Mouse (Mus musculus) adrenal gland, adult 8-10 months (tissue): ENCODE measurements around the gene Oaz1. TPM values are rescaled to one million over a fixed set of nuclear protein-coding genes. Genes with fewer than 3 reads are reported as not detected.

ENCODE experiments used
- DNase-seq: peaks from one replicate; pipeline ENCODE4 v3.0.0; 2022
- total RNA-seq, 4 experiments: library from RNA; stranded (reverse); gene quantifications; 2 replicates each; pipeline ENCODE4 v1.2.4; 2022

Gene Oaz1
- 1,000 to 10,000 TPM in 1 of 4 experiments, 100 to 1,000 TPM in 3; 825 to 1,012 (median 923) TPM for total RNA-seq

DNA sequence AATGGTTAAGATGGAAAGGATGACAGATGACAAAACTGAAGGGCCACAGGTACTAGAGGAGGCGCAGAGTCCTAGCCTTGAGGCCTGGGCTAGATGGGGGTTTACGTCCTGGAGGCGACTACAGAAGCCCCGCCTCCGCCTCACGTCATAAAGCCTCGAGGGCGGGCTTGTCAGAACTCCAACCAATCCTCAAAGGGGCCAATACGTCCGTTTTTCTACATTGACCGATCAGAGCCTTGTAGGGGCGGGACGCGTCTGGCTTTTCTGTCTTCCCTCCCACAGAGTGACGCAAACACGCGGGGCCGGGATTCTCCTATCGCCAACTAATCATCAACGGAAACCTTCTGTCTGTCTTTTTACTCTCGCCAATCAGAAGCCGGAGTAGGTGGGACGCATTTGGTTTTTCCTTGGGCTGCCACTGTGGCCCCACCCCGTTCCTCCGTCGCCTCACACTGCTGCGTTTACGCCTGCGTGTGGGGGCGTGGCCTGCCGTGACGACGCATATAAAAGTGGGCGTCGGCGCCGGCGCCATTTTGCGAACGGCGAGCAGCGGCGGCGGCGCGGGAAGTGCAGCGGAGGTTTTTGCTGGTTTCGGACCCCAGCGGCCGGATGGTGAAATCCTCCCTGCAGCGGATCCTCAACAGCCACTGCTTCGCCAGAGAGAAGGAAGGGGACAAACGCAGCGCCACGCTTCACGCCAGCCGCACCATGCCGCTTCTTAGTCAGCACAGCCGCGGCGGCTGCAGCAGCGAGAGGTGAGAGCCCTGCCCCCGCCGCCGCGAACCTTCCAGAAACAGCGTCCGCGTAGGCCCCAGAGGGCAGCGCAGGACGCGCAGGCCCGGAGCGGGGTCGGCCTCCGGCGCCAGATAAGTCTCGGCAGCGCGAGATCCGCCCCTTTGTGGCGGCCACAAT lies at the start of gene Oaz1:
Gene Oaz1 (plus strand): TSS at position 506 of the 912 bp plus-strand sequence.
- peak; percentile 100 for DNase-seq

DNA sequence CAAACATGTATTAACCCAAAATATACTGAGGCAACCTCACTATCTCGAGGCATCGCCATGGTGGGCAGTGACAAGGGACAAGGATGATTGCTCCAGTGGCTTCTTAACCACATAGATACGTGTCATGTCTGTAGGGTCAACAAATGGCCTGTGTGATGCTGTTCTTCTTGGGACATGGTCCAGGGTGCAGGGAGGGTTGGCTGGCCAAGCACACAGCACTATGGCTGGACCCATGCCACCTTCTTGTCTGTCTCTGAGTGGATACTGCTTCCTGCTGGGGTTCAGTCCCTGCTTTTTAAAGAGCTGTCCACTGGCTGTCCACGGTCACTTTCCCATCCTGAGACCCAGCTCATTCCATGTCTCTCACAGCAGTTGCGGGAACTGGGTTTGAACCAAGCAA lies 49.3 kb upstream of the Oaz1 start:
- DNase-seq: no peak

DNA sequence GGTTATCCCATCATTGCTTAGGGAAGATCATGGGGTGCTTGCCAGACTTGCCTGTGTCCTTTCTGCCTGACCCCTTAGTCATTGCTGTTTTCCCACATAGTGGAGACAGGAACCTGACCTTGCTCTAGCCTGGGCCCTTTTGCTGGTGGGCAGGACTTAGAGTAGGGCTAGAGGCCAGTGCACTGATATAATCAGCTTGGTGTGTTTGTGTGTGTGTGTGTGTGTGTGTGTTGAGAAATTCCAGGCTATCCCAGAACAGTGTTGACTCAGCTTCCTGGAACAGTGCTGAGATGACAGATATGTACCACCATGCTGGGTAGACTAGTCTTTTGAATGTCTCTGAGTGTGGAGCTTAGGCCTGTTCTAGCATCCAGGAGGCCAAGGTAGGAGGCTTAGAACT lies 46.9 kb upstream of the Oaz1 start:
- peak; percentile 65 for DNase-seq

DNA sequence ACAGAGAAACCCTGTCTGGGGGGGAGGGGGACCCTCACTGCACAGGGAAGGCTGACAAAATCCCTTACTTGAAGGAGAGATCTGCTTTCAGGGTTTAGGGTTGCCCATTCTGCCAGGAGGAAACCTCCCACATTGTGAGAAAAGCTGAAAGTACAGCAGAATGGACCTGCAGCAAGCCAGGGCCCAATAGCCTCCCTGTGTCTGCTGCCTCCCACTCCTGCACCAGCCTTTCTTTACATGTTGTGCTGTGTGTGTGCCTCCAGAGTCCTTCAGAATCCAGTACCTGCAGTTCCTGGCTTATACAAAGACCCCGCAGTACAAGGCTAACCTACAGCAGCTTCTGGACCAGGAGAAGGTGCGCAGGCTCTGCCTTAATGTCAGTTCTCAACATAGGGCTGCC lies 42.2 kb upstream of the Oaz1 start:
- no peak for DNase-seq

DNA sequence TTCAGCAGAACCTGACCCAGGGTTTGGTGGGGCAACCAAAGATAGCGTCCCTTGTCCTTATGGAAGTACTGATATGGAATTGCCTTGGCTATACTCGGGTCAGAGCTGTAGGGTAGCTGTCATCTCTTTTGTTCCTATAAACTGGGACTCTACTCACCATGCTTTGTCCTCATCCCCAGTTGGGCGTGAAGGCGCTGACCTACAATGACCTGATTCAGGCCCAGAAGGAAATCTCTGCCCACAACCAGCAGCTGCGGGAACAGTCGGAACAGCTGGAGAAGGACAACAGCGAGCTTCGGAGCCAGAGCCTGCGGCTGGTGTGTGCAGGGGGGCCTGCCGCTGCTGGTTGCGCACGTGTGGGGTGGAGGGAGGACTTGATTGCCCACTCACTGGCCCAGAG lies 41.6 kb upstream of the Oaz1 start:
- DNase-seq: no peak

DNA sequence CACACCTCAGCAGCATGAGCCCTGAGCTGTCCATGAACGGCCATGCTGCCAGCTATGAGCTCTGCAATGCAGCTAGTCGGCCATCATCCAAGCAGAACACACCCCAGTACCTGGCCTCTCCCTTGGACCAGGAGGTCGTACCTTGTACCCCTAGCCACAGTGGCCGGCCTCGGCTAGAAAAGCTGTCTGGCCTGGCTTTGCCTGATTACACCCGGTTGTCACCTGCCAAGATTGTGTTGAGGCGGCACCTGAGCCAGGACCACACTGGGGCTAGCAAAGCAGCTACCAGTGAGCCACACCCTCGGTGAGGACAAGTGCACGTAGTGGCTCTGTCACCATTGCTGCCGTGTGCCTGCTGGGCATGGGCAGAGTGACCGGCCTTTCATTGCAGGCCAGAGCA lies 40.5 kb upstream of the Oaz1 start:
- no peak for DNase-seq

DNA sequence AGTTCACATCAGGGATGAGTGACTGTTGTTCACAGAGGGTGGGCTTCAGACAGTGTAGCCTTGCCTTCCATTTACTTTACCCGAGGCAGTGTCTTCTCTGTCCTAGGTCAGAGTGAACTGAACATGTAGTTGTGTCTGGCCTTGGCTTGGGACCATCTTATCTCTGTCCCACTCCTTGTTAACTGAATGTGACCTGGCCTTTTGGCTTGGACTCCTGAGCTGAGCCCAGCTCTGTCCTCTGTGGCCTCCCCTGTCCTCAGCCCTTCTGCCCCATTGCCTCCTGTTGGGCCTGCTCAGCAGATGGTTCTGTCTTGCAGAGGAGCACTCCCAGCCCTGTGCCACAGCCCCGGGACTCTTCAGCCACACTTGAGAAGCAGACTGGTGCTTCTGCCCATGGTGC lies 38.9 kb upstream of the Oaz1 start:
- no peak for DNase-seq

DNA sequence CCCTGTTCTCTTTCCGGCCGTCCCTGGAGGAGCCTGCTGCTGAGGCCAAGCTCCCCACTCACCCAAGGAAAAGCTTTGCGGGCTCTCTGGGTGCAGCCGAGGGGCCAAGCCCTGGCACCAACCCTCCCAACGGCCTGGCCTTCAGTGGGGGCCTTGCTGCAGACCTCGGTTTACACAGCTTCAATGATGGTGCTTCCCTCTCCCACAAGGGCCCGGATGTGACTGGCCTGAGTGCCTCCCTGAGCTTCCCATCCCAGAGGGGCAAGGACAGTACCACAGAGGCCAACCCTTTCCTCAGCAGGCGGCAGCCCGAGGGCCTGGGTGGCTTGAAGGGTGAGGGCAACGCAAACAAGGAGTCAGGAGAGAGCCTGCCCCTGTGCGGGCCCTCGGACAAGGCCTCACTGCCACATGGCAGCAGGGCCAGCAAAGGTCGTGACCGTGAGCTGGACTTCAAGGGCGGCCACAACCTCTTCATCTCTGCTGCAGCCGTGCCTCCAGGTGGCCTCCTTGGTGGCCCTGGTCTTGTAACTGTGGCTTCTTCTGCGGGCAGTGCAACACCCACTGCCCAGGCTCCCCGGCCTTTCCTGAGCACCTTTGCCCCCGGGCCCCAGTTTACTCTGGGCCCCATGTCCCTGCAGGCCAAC lies 35.6 kb upstream of the Oaz1 start:
- DNase-seq: peak; percentile 66

DNA sequence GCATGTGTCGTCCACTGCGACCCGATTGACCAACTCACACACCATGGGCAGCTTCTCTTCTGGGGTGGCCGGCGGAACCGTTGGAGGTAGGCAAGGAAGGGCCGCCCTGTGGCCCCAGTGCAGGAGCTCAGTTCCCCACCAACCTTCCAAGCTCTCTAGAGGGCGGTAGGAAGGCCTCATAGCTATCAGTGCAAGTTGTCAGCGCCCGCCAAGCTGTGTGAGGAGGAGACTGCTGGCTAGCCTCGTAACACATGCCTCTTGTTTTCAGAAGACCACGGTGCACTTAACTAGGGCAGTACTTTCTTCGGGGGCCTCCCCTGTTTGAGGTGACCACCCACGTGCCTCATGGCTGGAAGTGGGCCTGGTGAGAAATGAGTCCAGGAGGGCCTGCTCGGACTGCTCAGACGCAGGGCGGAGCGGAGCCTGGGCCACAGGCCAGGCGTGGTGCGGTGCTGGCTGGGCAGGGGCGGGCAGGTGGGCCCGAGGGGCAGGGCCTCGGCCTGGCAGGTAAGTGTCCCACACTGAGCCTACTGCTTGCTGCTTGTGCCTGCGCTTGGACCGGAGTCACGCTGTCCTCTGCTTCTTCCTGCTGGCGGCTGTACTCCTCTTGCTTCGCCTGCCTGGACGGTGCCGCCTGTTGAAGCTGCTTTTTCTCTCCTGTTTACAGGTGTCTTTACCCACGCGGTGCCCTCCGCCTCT lies 34.8 kb upstream of the Oaz1 start:
- DNase-seq: no peak

DNA sequence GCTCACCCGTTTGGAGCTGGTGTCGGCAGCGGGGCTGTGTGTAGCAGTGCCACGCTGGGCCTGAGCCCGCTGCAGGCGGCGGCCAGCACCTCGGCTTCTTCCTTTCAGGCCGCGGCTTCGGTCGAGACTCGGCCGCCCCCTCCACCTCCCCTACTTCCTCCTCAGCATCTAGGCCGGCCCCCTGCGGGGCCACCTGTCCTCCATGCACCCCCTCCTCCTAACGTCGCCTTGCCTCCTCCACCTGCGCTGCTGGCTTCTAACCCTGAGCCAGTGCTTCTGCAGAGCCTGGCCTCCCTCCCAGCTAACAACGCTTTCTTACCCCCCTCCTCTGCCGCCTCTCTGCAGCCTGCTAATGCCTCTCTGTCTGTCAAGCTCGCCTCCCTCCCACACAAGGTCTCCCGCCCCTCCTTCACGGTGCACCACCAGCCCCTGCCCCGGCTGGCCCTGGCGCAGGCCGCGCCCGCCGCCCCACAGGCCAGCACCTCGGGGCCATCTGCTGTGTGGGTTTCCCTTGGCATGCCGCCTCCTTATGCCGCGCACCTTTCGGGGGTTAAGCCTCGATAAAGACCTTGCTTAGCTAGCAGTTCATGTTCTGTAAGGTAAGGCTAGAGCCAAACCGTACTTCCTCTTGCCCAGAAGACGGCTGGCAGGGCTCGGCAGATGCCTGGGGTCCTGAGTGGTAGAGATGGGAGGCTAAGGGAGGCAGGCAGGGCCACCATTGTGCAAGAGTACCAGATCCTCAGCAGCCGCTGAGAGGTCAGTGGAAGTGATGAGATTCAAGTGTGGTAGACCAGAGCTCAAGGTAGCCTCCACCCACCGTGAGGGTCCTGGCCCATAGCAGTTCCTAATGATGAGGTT lies 34.1 kb upstream of the Oaz1 start:
- no peak for DNase-seq

DNA sequence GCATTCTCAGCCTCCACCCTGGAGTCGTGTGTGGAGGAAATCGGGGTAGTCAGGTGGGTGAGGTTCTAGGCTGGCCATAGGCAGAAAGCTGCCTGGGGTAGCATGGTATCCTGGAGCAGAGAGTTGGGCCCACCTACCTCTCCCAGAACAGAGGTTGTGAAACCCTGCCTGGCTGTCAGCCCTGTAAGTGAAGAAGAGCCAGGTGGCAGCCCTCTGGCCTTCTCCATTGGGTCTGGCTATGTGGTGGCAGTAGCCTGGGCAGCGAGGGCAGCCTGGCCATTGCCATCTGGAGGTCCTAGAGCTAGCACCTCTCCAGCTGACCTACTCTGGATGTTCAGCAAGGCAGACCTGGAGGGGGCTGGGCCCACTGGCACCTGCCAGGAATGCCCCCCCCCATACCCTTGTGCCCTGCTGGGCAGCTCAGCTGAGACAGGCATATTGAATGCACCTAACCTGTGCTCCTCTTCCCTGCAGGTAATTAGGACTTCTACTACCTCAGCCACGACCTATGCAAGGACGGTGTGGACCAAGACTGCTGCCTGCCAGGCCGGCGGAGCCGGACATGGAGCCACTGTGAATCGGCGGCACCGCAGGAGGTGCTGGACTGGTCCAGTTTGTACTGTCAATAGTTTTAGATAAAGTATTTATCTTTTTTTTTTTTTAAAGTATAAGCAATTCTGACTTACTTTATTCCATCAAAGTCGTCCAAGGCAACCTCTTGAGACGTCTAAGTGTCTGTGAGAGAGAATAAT lies 33.2 kb upstream of the Oaz1 start:
- no peak for DNase-seq

DNA sequence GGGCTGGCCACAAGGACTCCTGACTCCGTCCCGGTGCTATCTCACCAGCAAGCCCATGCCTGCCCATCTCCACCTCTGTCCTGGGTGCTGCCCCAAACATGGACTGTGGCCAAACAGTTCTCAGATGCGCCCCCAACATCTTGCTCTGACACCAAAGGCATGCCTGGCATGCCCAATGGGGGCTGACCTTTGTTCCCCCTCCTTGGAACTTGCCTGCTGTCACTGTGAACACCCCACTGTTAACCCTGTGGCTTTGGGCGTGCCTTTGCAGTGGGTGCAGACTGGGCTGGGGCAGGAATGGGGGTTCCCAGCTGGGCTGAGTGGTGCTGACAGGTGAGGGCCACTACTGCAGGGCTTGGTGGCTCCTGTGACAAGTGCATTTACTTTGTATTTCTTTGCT lies 32.7 kb upstream of the Oaz1 start:
- no peak for DNase-seq

DNA sequence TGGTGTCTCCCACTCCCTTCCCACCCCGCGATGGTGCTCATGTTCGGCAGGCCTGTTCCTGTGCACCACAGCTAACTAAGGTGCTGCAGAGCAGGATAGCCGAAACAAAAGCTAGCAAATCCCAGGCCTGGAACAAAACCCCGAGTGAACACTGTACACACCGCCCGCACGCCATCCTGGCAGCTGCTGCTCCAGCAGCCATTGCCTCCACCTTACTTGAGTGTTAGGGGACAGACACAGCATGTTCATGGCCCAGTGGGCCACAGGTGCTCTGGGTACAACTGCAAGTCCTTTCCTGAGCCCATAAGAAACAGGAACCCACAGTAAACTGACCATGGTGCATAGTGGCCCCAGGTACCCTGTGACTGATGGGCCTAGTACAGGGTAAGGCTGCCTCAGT lies 31.7 kb upstream of the Oaz1 start:
- DNase-seq: no peak

DNA sequence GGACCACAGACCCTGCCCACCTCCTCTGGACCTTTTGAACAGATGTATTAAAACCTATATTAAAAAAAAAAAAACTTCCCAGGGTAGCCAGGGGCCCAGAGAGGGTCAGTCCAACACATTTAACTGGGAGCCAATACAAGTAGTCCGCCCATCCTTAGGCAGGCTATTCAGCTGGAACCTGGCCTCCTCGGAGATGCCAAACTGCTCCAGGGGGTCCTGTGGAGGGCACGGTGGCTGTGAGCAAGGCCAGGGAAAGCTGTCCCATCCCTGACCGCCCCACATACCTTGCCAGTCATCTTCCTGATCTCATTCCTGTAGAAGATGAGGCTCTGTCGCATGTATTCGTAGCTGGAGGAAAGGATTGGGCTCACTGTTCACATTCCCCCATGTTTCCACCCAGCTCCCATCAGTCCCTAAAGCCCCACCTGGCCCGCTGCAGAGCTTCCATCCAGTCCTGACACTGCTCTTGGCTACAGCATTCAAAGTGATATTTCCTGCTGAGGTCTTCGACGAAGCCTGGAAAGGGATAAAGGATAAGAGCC lies 30.1 kb upstream of the Oaz1 start:
- DNase-seq: no peak

DNA sequence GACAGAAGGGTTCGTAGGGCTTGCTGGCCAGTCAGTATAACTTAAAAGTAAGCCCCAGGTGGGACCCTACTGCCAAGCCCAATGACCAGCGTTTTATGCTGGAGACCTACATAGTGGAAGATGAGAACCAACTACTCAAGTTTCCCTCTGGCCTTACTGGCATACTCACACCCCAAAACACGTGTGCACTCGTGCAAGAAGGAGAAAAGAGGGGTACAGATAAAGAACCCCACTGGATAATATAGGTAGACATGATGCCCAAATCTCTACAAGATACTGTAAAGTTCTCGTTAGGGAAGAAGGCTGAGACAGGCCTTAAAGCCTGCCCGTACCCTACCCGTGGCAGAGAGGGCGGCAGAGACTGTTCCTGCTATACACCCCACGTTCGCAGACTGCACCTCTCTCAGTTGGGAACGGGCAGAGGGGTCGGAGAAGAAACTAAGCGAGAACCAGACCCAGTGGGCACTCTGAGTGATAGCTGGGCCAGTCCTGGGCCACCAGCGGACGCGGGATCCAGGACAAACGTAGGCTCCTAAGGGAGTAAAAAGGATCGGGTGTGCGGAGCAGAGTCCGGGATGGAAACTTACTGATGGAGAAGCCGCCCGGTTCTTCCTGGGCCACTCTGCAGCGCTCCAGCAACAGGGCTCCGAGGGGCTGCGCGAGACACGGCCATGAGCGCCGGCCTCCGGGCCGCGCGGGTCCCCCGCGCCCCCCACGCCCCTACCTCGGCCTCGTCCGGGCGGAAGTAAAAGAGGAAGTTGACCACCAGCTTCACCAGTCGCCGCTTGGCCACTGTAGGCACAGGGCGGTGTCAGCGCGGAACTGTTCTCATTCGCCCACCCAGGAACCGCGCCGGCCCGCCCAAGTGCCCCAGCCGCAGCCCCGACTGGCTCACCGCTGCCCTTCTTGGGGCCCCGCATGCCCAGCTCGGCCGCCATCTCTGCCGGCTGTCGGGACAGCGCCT lies 29.0 kb upstream of the Oaz1 start:
- DNase-seq: no peak

DNA sequence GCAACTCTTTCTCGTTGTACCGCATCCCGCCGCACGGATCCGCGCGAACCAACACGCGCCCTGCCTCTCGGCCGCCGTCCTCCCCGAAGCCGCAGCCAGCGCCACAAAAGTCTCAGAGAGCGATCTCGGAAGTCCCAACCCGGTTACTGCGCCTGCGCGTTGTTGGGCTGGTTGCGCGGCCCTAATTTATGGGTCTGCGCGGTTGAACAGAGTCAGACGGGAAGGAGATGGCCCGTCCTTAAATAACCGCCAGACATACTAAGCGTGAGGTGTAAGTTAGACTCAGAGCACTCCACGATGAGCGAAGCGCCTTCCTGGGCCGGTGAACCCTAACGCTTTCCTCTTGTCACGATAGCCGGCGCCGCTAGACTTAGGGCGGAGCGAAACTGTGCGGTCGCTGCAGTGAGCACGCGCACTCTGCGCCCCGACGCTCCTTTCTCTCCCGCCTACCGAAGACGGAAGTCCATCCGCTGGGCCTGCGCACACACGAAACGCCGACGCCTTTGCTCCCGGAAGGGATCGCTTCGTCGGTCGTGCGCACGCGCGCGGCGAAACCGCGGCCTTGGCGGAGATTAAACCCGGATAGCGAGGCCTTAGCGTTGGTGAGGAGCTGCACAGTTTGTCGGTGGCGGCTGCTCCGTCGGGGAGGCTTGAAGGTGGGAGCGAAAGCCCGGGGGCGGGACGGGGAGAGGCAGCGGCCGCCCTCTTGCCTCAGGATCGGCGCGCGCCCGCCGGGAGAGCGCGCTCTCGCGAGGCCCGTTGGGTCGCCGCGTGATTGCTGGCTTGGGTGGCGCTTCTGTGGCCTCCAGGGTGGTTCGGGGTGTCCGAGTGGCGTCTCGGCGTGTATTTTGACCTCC lies 28.1 kb upstream of the Oaz1 start, which contains the start of the genes Sf3a2 and Plekhj1:
Gene Sf3a2 (plus strand): TSS at position 49 of the 857 bp plus-strand sequence.
Gene Plekhj1 (minus strand): TSS at position 477 of the 857 bp plus-strand sequence.
- DNase-seq: peak; percentile 95

DNA sequence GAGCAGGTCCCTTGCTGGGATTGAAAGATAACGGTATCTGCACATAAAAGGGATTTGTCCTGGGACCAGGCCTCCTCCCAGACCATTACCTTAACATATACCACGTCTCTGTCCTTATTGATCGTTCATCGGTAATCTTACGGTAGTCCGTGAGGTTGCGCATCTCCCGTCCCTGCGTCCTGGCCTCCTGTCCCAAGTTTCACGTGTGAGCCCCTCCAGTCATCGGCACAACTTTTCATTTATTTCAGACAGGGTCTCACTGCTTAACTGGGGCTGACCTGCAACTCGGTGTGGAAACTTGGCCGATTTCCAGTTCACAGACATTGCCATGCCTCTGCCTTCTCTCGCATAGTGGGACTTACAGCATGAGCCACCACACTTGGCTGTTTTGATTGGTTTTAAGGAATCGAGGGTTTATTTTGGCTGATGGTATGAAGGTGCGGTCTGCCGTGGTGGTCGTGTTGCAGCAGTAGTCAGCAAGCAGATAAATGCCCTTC lies 27.3 kb upstream of the Oaz1 start:
- DNase-seq: no peak

DNA sequence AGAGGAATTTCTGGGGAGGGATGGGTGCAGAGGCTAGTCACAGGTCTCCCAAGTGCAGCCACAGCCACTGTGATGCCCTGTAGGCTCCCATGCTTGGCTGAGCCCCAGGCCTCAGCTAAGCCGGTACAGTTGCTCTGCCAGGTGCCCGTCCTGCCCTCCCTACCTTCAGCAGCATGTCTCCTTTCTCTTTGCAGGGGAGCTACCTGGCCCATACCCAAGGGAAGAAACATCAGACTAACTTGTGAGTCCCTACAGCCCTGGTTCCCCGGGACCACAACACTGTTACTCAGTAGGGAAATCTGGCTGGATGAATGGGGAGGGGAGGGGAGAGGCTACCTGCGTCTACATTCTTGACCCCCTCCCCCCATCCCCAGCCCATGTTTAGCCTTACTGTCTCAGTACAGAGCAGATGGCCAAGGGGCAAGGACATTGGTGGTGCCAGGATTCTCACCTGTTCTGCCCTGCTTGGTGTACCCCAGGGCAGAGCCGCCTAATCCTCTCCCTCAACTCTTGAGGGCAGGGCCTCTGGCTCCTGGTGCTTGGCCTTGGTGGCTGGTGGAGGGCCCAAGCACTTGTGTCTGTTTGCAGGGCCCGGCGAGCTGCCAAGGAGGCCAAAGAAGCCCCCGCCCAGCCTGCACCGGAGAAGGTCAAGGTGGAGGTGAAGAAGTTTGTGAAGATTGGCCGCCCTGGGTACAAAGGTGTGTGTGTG lies 24.1 kb upstream of the Oaz1 start:
- no peak for DNase-seq
